Mouse (Mus musculus) midbrain, embryonic 12.5 days (tissue): ENCODE measurements at regions not wholly inside any gene's neighbourhood (a gene's known extent, or its start where the extent isn't known, plus 50 kb on each side); places are given as distances from the start of the nearest gene placed in this dataset.

Experiments used
- ATAC-seq: fragments of 200-750 bp; cut with Nextera tagmentation; 2 replicates; pipeline ENCODE4 v1.8.0; 2017; ENCODE audit warnings: low read depth, moderate TSS enrichment, moderate library complexity; ENCODE audit not compliant: low FRiP score
- H3K27ac ChIP-seq: fragments of 300-500 bp; sonication (generic); replicated peaks from 2 replicates; pipeline ENCODE4 v1.5.1; 2016; ENCODE audit warnings: mild to moderate bottlenecking
- H3K27me3 ChIP-seq: fragments of 300-500 bp; sonication (generic); 2 replicates; pipeline ENCODE4 v1.6.1; 2016; ENCODE audit warnings: mild to moderate bottlenecking
- H3K36me3 ChIP-seq: fragments of 300-500 bp; sonication (generic); 2 replicates; pipeline ENCODE4 v1.6.1; 2016
- H3K4me1 ChIP-seq: fragments of 300-500 bp; sonication (generic); 2 replicates; pipeline ENCODE4 v1.6.1; 2016
- H3K4me2 ChIP-seq: fragments of 300-500 bp; sonication (generic); replicated peaks from 2 replicates; pipeline ENCODE4 v1.6.1; 2016; ENCODE audit warnings: mild to moderate bottlenecking, moderate library complexity
- H3K4me3 ChIP-seq: fragments of 300-500 bp; sonication (generic); 2 replicates; pipeline ENCODE4 v1.5.1; 2016; ENCODE audit warnings: mild to moderate bottlenecking
- H3K9ac ChIP-seq: fragments of 300-500 bp; sonication (generic); replicated peaks from 2 replicates; pipeline ENCODE4 v1.6.1; 2016; ENCODE audit warnings: mild to moderate bottlenecking, moderate library complexity
- H3K9me3 ChIP-seq: fragments of 300-500 bp; sonication (generic); 2 replicates; pipeline ENCODE4 v1.6.1; 2016; ENCODE audit warnings: mild to moderate bottlenecking
- WGBS: fragments of 180-500 bp; shearing (Covaris S2); methylation state at CpG from one replicate; pipeline ENCODE4 v1.1.7; 2016; 5-methylcytosine and 5-hydroxymethylcytosine counted together

GRCm38 (mm10) chr8:78096383-78096782 lies 116.7 kb upstream of the Ttc29 start:
- no peak overlapping the region for H3K9ac ChIP-seq
- H3K27me3 ChIP-seq = no peaks in the 10 kb centered on the region
- H3K27ac ChIP-seq = no peak overlapping the region
- H3K9me3 ChIP-seq = no peaks in the 10 kb centered on the region
- WGBS = 64% methylated on average over 5 of the region's 5 CpGs
- H3K4me2 ChIP-seq = no peak overlapping the region
- H3K4me3 ChIP-seq = no peak overlapping the region
- no peak for ATAC-seq
- peaks cover 9% of the 10 kb centered on the region for H3K4me1 ChIP-seq
- H3K36me3 ChIP-seq = no peaks in the 10 kb centered on the region

- Histone ChIP-seq H3K36me3 (no peaks in the 10 kb centered on the region), H3K9me3 (no peaks in the 10 kb centered on the region), H3K9ac (no peak overlapping the region), H3K4me2 (no peak overlapping the region), H3K4me1 (peaks cover 9% of the 10 kb centered on the region), H3K27ac (no peak overlapping the region), H3K4me3 (no peak overlapping the region), H3K27me3 (no peaks in the 10 kb centered on the region)
- WGBS = 19% methylated on average over 6 of the region's 6 CpGs
- ATAC-seq = peak; percentile 68; the same call in 1 of the 2 replicates
Measured at GRCm38 (mm10) chr8:78098191-78098745, 114.8 kb upstream of the Ttc29 start.

DNA sequence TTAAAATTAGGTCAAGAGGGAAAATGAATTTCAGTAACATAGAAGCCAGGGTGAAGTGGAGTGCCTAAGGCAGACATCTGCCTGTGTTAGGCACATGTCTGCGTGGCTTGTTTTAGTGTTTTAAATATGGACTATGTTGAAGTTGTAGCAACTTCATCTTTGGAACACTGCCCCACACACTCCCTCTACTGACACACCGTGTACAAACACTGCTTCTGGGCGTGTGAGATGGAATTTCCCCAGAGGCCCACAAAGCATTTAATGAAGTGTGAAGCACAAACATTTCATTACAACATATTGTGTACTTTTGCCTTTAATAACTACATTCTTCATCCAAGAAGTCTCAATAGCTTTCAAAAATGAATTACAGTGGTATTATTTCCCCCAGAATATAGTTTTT lies 114.0 kb upstream of the Ttc29 start:
- Histone ChIP-seq H3K27ac (no peak overlapping the region), H3K9me3 (no peaks in the 10 kb centered on the region), H3K4me2 (no peak overlapping the region), H3K9ac (no peak overlapping the region), H3K27me3 (no peaks in the 10 kb centered on the region), H3K4me3 (no peak overlapping the region), H3K4me1 (peaks cover 9% of the 10 kb centered on the region), H3K36me3 (no peaks in the 10 kb centered on the region)
- ATAC-seq = no peak
- 70% methylated on average over 3 of the region's 3 CpGs for WGBS

DNA sequence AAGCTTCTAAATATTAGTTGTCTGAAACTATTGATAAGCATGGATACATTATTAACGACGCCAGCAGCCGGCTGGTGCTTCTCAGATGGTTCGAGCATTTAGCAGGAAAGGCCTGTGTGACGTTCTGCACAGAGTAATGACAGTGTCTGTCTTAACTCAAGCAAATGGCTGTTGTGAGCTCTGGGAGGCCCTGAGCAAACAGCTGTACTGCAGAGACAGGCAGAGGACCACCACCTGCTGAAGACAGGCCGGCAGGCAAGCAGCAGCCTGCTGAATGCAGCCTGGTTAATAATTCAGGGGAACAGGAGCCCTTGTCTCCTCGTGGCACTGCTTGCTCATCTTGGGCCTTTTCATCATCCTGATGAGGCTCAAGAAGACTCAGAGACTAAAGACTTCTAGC lies 105.8 kb upstream of the Ttc29 start:
- no peak for ATAC-seq
- no peaks in the 10 kb centered on the region for H3K9me3 ChIP-seq
- no peak overlapping the region for H3K4me2 ChIP-seq
- no peaks in the 10 kb centered on the region for H3K36me3 ChIP-seq
- WGBS = 75% methylated on average over 7 of the region's 7 CpGs
- no peaks in the 10 kb centered on the region for H3K4me1 ChIP-seq
- H3K9ac ChIP-seq = no peak overlapping the region
- H3K27me3 ChIP-seq = no peaks in the 10 kb centered on the region
- no peak overlapping the region for H3K27ac ChIP-seq
- H3K4me3 ChIP-seq = no peak overlapping the region

- Histone ChIP-seq H3K27me3 (no peaks in the 10 kb centered on the region), H3K4me2 (no peak overlapping the region), H3K27ac (no peak overlapping the region), H3K9me3 (no peaks in the 10 kb centered on the region), H3K4me3 (no peak overlapping the region), H3K4me1 (no peaks in the 10 kb centered on the region), H3K36me3 (no peaks in the 10 kb centered on the region), H3K9ac (no peak overlapping the region)
- no peak for ATAC-seq
- 83% methylated on average over 3 of the region's 3 CpGs for WGBS
Measured at GRCm38 (mm10) chr8:78110003-78110649, 103.0 kb upstream of the Ttc29 start.

DNA sequence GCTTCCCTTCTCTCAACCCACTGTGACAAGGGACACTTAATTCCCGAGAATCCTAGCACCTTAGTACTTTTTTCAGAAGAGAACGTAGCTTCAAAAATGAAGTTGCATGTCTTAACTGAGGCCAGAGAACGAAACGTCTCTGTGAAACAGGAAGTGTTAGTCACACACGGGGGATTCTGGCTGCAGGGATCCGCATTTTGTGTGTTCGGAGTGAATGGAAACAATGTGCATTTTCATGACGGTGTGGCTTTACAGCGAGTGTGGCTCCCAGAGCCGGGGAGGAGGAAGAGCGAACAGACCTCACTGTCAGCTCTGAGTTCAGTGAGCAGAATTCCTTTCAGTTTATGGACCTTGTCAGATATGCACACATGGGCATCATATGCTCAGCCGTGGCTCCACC lies 100.0 kb upstream of the Ttc29 start:
- ATAC-seq = no peak
- Histone ChIP-seq H3K9ac (no peak overlapping the region), H3K27me3 (no peaks in the 10 kb centered on the region), H3K9me3 (no peaks in the 10 kb centered on the region), H3K4me2 (no peak overlapping the region), H3K4me3 (no peak overlapping the region), H3K27ac (no peak overlapping the region), H3K36me3 (no peaks in the 10 kb centered on the region), H3K4me1 (no peaks in the 10 kb centered on the region)
- 52% methylated on average over 12 of the region's 12 CpGs for WGBS

- peaks cover 7% of the 10 kb centered on the region; the same call in 1 of the 2 replicates for H3K4me1 ChIP-seq
- H3K9ac ChIP-seq = no peak overlapping the region
- H3K27ac ChIP-seq = no peak overlapping the region
- no peaks in the 10 kb centered on the region for H3K36me3 ChIP-seq
- H3K4me2 ChIP-seq = no peak overlapping the region
- ATAC-seq = no peak
- no peak overlapping the region for H3K4me3 ChIP-seq
- H3K9me3 ChIP-seq = no peaks in the 10 kb centered on the region
- H3K27me3 ChIP-seq = no peaks in the 10 kb centered on the region
- 31% methylated on average over 4 of the region's 4 CpGs for WGBS
Measured at GRCm38 (mm10) chr8:78114512-78114911, 98.6 kb upstream of the Ttc29 start.

DNA sequence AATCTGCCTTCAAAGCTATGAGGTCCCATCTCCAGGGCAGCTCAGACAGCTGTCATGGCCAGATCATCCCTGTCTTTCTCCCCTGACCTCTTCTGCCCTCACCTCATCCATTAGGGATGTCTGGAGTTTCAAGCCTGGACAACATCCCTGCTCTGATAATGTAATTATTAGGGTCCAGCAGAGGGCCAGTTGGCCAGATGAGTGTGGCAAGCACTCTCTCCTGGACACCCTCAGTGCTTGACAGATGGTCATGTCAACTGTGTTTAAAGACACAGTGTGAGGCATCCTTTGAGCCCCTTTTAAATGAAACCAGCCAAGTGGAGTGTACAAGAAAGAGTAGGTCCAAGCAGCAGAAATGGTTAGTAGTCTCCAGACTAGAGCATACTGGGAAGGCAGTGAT lies 95.9 kb upstream of the Ttc29 start:
- no peak overlapping the region for H3K27ac ChIP-seq
- H3K36me3 ChIP-seq = no peaks in the 10 kb centered on the region
- peaks cover 15% of the 10 kb centered on the region; the same call in 1 of the 2 replicates for H3K4me1 ChIP-seq
- no peak for ATAC-seq
- H3K9me3 ChIP-seq = no peaks in the 10 kb centered on the region
- H3K4me2 ChIP-seq = no peak overlapping the region
- no peaks in the 10 kb centered on the region for H3K27me3 ChIP-seq
- no peak overlapping the region for H3K9ac ChIP-seq
- no peak overlapping the region for H3K4me3 ChIP-seq

- Histone ChIP-seq H3K4me1 (peaks cover 15% of the 10 kb centered on the region; the same call in 1 of the 2 replicates), H3K4me2 (no peak overlapping the region), H3K9ac (no peak overlapping the region), H3K27me3 (no peaks in the 10 kb centered on the region), H3K27ac (no peak overlapping the region), H3K36me3 (no peaks in the 10 kb centered on the region), H3K4me3 (no peak overlapping the region), H3K9me3 (no peaks in the 10 kb centered on the region)
- no peak for ATAC-seq
- WGBS = 90% methylated on average over 9 of the region's 9 CpGs
Measured at GRCm38 (mm10) chr8:78118493-78118892, 94.6 kb upstream of the Ttc29 start.

GRCm38 (mm10) chr8:78119682-78120081 lies 93.4 kb upstream of the Ttc29 start:
- H3K4me1 ChIP-seq = peaks cover 15% of the 10 kb centered on the region; the same call in 1 of the 2 replicates
- no peak overlapping the region for H3K4me3 ChIP-seq
- no peak overlapping the region for H3K27ac ChIP-seq
- H3K4me2 ChIP-seq = no peak overlapping the region
- no peak for ATAC-seq
- no peaks in the 10 kb centered on the region for H3K36me3 ChIP-seq
- no peaks in the 10 kb centered on the region for H3K27me3 ChIP-seq
- no peaks in the 10 kb centered on the region for H3K9me3 ChIP-seq
- 66% methylated on average over 11 of the region's 11 CpGs for WGBS
- no peak overlapping the region for H3K9ac ChIP-seq

DNA sequence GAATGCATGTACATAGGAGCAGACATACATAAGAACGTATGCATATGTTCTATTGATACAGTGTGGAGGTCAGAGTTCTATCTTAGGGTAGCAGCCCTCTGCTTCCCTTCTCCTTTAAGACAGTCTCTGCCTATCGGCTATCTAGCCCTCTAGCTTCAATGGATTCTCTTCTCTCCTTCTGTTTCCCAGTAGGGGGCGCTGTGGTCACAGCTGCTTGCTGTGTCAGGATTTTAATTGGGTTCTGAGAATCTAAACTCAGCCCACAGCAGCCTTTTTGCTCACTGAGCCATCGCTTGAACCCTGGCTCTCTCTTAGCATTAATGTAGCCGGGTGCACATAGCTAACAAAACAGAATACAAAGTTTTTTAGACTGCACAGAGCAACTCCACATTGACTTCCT lies 88.8 kb upstream of the Ttc29 start:
- no peaks in the 10 kb centered on the region for H3K9me3 ChIP-seq
- H3K36me3 ChIP-seq = no peaks in the 10 kb centered on the region
- no peak overlapping the region for H3K9ac ChIP-seq
- ATAC-seq = no peak
- H3K27me3 ChIP-seq = no peaks in the 10 kb centered on the region
- H3K4me1 ChIP-seq = peaks cover 11% of the 10 kb centered on the region; the same call in 1 of the 2 replicates
- WGBS = 55% methylated on average over 5 of the region's 5 CpGs
- H3K4me3 ChIP-seq = no peak overlapping the region
- H3K27ac ChIP-seq = no peak overlapping the region
- H3K4me2 ChIP-seq = no peak overlapping the region

DNA sequence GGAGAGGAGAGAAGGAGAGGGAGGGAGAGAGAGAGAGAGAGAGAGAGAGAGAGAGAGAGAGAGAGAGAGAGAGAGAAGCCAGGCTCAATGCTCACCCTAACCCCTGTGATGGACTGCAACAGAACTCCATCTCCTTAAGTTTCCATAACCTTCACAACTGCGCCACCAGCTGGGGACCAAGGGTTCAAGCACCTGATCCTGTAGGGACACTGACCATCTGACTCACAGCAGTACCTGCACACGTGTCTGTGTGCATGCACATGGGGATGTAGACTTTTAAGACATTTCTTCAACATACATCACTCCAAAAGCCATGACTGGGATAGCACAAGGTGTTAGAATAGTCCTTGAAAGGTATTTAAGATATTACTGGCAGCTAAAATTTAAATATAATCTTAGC lies 85.2 kb upstream of the Ttc29 start:
- H3K9ac ChIP-seq = no peak overlapping the region
- H3K9me3 ChIP-seq = no peaks in the 10 kb centered on the region
- WGBS = 22% methylated on average over 2 of the region's 2 CpGs
- no peaks in the 10 kb centered on the region for H3K27me3 ChIP-seq
- H3K27ac ChIP-seq = no peak overlapping the region
- no peaks in the 10 kb centered on the region for H3K4me1 ChIP-seq
- H3K36me3 ChIP-seq = no peaks in the 10 kb centered on the region
- no peak overlapping the region for H3K4me3 ChIP-seq
- 0 out of 2 replicates have a peak, but pooled peaks have one; percentile 32 for ATAC-seq
- H3K4me2 ChIP-seq = no peak overlapping the region

GRCm38 (mm10) chr8:78129061-78129460 lies 84.0 kb upstream of the Ttc29 start:
- Histone ChIP-seq H3K9me3 (no peaks in the 10 kb centered on the region), H3K27ac (no peak overlapping the region), H3K36me3 (no peaks in the 10 kb centered on the region), H3K4me2 (no peak overlapping the region), H3K9ac (no peak overlapping the region), H3K4me1 (no peaks in the 10 kb centered on the region), H3K27me3 (no peaks in the 10 kb centered on the region), H3K4me3 (no peak overlapping the region)
- peak; percentile 67 for ATAC-seq
- 41% methylated on average over 5 of the region's 5 CpGs for WGBS
